Mouse (Mus musculus): ENCODE results near the gene Vmac. TPM values are rescaled to one million over a fixed set of nuclear protein-coding genes. Genes with fewer than 3 reads are reported as not detected.

Gene Vmac
- polyA plus RNA-seq, 1 experiment, result 4.5 TPM

- no peaks in the 10 kb centered on the region for H3K27me3 ChIP-seq (ENCODE audit: control insufficient read depth, insufficient read depth, insufficient read length)
- H3K79me3 ChIP-seq (ENCODE audit: low read depth), result no peaks in the 10 kb centered on the region
- no peaks in the 10 kb centered on the region for H3K36me3 ChIP-seq (ENCODE audit: control insufficient read depth, insufficient read depth)
- H3K4me3 ChIP-seq (ENCODE audit: insufficient read depth, poor library complexity, severe bottlenecking), result no peak overlapping the region
- no peaks in the 10 kb centered on the region for H3K79me2 ChIP-seq (ENCODE audit: control insufficient read depth, insufficient read depth)
- H3ac ChIP-seq (ENCODE audit: control insufficient read depth, insufficient read length, low read depth), result no peak overlapping the region
- TF ChIP-seq MYOG (IDR thresholded peaks at IDR 0.05; ENCODE audit: control insufficient read depth, extremely low read depth, insufficient read length), result no peak
- no peak for TF ChIP-seq USF1 (IDR thresholded peaks at IDR 0.05; ENCODE audit: low read depth)
- TF ChIP-seq CTCF (IDR thresholded peaks at IDR 0.05; ENCODE audit: control insufficient read depth, insufficient read depth, insufficient read length), result no peak
- no peak for TF ChIP-seq MAX (IDR thresholded peaks at IDR 0.05)
- TF ChIP-seq CEBPB (IDR thresholded peaks at IDR 0.05; ENCODE audit: low read depth), result no peak
- TF ChIP-seq MYOD1 (IDR thresholded peaks at IDR 0.05; ENCODE audit: control insufficient read depth, insufficient read length, low read depth), result peak; percentile 45
- peak; percentile 72 for TF ChIP-seq FOSL1 (IDR thresholded peaks at IDR 0.05; ENCODE audit: insufficient read depth, low read length, poor library complexity, severe bottlenecking)
Observed at GRCm38 (mm10) chr17:56667591-56667990, 50.2 kb downstream of the Vmac start.

- Histone ChIP-seq H3K4me3 (ENCODE audit: insufficient read depth, poor library complexity, severe bottlenecking) (no peak overlapping the region), H3ac (ENCODE audit: control insufficient read depth, insufficient read length, low read depth) (no peak overlapping the region), H3K36me3 (ENCODE audit: control insufficient read depth, insufficient read depth) (no peaks in the 10 kb centered on the region), H3K27me3 (ENCODE audit: control insufficient read depth, insufficient read depth, insufficient read length) (no peaks in the 10 kb centered on the region), H3K79me2 (ENCODE audit: control insufficient read depth, insufficient read depth) (no peaks in the 10 kb centered on the region), H3K79me3 (ENCODE audit: low read depth) (no peaks in the 10 kb centered on the region)
- no peak for TF ChIP-seq MYOG (IDR thresholded peaks at IDR 0.05; ENCODE audit: control insufficient read depth, extremely low read depth, insufficient read length)
- TF ChIP-seq FOSL1 (IDR thresholded peaks at IDR 0.05; ENCODE audit: insufficient read depth, low read length, poor library complexity, severe bottlenecking), result no peak
- TF ChIP-seq MYOD1 (IDR thresholded peaks at IDR 0.05; ENCODE audit: control insufficient read depth, insufficient read length, low read depth), result no peak
- no peak for TF ChIP-seq MAX (IDR thresholded peaks at IDR 0.05)
- no peak for TF ChIP-seq CTCF (IDR thresholded peaks at IDR 0.05; ENCODE audit: control insufficient read depth, insufficient read depth, insufficient read length)
- TF ChIP-seq CEBPB (IDR thresholded peaks at IDR 0.05; ENCODE audit: low read depth), result no peak
Observed at GRCm38 (mm10) chr17:56666384-56666783, 51.4 kb downstream of the Vmac start.

- no peaks in the 10 kb centered on the region for H3K79me3 ChIP-seq (ENCODE audit: low read depth)
- TF ChIP-seq MYOD1 (IDR thresholded peaks at IDR 0.05; ENCODE audit: control insufficient read depth, insufficient read length, low read depth) (no peak), CEBPB (IDR thresholded peaks at IDR 0.05; ENCODE audit: low read depth) (no peak), MYOG (IDR thresholded peaks at IDR 0.05; ENCODE audit: control insufficient read depth, extremely low read depth, insufficient read length) (no peak), USF1 (IDR thresholded peaks at IDR 0.05; ENCODE audit: low read depth) (no peak), FOSL1 (IDR thresholded peaks at IDR 0.05; ENCODE audit: insufficient read depth, low read length, poor library complexity, severe bottlenecking) (no peak), MAX (IDR thresholded peaks at IDR 0.05) (no peak), CTCF (IDR thresholded peaks at IDR 0.05; ENCODE audit: control insufficient read depth, insufficient read depth, insufficient read length) (no peak)
- no peaks in the 10 kb centered on the region for H3K27me3 ChIP-seq (ENCODE audit: control insufficient read depth, insufficient read depth, insufficient read length)
- H3K4me3 ChIP-seq (ENCODE audit: insufficient read depth, poor library complexity, severe bottlenecking), result no peak overlapping the region
- no peaks in the 10 kb centered on the region for H3K36me3 ChIP-seq (ENCODE audit: control insufficient read depth, insufficient read depth)
- no peaks in the 10 kb centered on the region for H3K79me2 ChIP-seq (ENCODE audit: control insufficient read depth, insufficient read depth)
- no peak overlapping the region for H3ac ChIP-seq (ENCODE audit: control insufficient read depth, insufficient read length, low read depth)
Observed at GRCm38 (mm10) chr17:56664333-56664732, 53.5 kb downstream of the Vmac start.

Other genes with a start within 250 kb of the Vmac start
- gene Ptprs, start 241.5 kb downstream of the Vmac start, polyA plus RNA-seq (2012; fragmentation: generic; extraction: Trizol), result 56.8 TPM
- gene Znrf4, start 205.6 kb downstream of the Vmac start, polyA plus RNA-seq (2012; fragmentation: generic; extraction: Trizol), result not detected
- 0.09 TPM for gene Gm20219, start 163.6 kb downstream of the Vmac start, polyA plus RNA-seq (2012; fragmentation: generic; extraction: Trizol)
- 45.1 TPM for gene Safb2, start 133.4 kb downstream of the Vmac start, polyA plus RNA-seq (2012; fragmentation: generic; extraction: Trizol)
- gene Safb, start 133.2 kb downstream of the Vmac start, polyA plus RNA-seq (2012; fragmentation: generic; extraction: Trizol), result 69.7 TPM
- gene 2410015M20Rik, start 108.3 kb downstream of the Vmac start, polyA plus RNA-seq (2012; fragmentation: generic; extraction: Trizol), result 250 TPM
- 4,005 TPM for gene Rpl36, start 104.6 kb downstream of the Vmac start, polyA plus RNA-seq (2012; fragmentation: generic; extraction: Trizol)
- 120 TPM for gene Lonp1, start 91.1 kb downstream of the Vmac start, polyA plus RNA-seq (2012; fragmentation: generic; extraction: Trizol)
- gene Catsperd, start 89.9 kb downstream of the Vmac start, polyA plus RNA-seq (2012; fragmentation: generic; extraction: Trizol), result 0.07 TPM
- gene Ranbp3, start 44.7 kb downstream of the Vmac start, polyA plus RNA-seq (2012; fragmentation: generic; extraction: Trizol), result 107 TPM
- 312 TPM for gene Ndufa11, start 255 bp downstream of the Vmac start, polyA plus RNA-seq (2012; fragmentation: generic; extraction: Trizol)
- gene Nrtn, start 39.5 kb upstream of the Vmac start, polyA plus RNA-seq (2012; fragmentation: generic; extraction: Trizol), result 0.67 TPM
- gene Dus3l, start 46.7 kb upstream of the Vmac start, polyA plus RNA-seq (2012; fragmentation: generic; extraction: Trizol), result 40.1 TPM
- gene Prr22, start 52.2 kb upstream of the Vmac start, polyA plus RNA-seq (2012; fragmentation: generic; extraction: Trizol), result 0.47 TPM
- gene Rfx2, start 113.0 kb upstream of the Vmac start, polyA plus RNA-seq (2012; fragmentation: generic; extraction: Trizol), result 2.6 TPM
- not detected for gene Acsbg2, start 156.4 kb upstream of the Vmac start, polyA plus RNA-seq (2012; fragmentation: generic; extraction: Trizol)
- gene 1700061G19Rik, start 157.5 kb upstream of the Vmac start, polyA plus RNA-seq (2012; fragmentation: generic; extraction: Trizol), result 0.02 TPM
- gene Mllt1, start 217.4 kb upstream of the Vmac start, polyA plus RNA-seq (2012; fragmentation: generic; extraction: Trizol), result 38.9 TPM